21 mouse cellular contexts compared by ENCODE assay signal in the genomic region with DNA sequence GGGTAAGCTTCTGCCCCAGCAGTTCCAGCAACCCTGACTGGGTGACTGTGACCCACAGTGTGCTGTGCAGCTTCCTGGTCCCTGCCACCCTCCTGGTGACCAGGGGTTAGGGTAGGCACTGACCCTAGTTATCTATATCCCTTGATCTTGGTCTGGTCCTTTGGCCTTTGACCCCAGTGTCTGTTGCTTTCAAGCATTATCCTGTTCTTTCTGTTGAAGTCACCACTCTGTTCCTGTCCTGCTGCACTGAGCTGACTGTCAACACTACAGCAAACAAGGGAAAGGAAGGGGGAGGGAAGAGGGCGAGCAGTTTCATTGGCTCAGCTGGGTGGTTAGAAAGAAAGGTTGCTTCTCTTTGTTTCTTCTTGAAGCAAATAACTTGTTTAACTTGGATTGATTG.
DNase-seq lines count a peak whose midpoint lies in the region; ATAC-seq and TF ChIP-seq lines count a peak whose summit lies in the region.
"Had no signal": no experiment of that assay in that cellular context is flagged by ENCODE, and none has a peak within 500 bp of the region (broad histone marks: within the 10 kb centered on the region; RNA-seq: fewer than 3 reads in every experiment).

No protein-coding gene starts in this region.

- peak; percentile 79 for ATAC-seq in liver, embryonic 14.5 days (ENCODE audit: insufficient read depth)
- ATAC-seq: forebrain, embryonic 13.5 days had no signal

- no peaks in the 10 kb centered on the region for H3K9me3 ChIP-seq in liver, embryonic 14.5 days (ENCODE audit: control insufficient read depth, low read length)
- H3K9me3 ChIP-seq: forebrain, embryonic 13.5 days; heart, embryonic 12.5 days; hindbrain, embryonic 15.5 days; midbrain, embryonic 12.5 days had no signal

- 33% methylated on average over 1 of the region's 1 CpGs for WGBS in large intestine, adult 2 months
- 24% methylated on average over 1 of the region's 1 CpGs for WGBS in liver, embryonic 14.5 days (ENCODE audit: insufficient replicate concordance)

- DNase-seq in lung, adult 18-20 months, result peak; percentile 30 to 43
- no peak for DNase-seq in lung, postnatal 14 days
- DNase-seq in large intestine, adult 2 months (ENCODE audit: low read depth, low spot score), result peak; percentile 7
- peak in 1 of 3 experiments; percentile 33 for DNase-seq in liver, embryonic 14.5 days (ENCODE audit: low read depth in 3 of 3, low spot score in 3 of 3)
- DNase-seq in mesoderm, embryonic 11.5 days (ENCODE audit: low read depth, low spot score), result peak; percentile 12
- DNase-seq in heart, adult 11 months, result no peak
- DNase-seq in heart, adult 9 months (ENCODE audit: low spot score in 2 of 2), result no peak
- no peak for DNase-seq in thymus, postnatal 10 days (ENCODE audit: low spot score in 2 of 2)
- DNase-seq: adrenal gland, postnatal 10 days; cerebellum, adult 2 months; gastrocnemius, postnatal 36 days; kidney, adult 18-20 months; layer of hippocampus, adult 9-11 months; retina, postnatal 1 day; thymus, postnatal 14 days had no signal

- no peak overlapping the region for H3K4me3 ChIP-seq in liver, embryonic 14.5 days (ENCODE audit: insufficient read depth in 1 of 2, low read depth in 2 of 2, low read length in 2 of 2)
- H3K4me3 ChIP-seq: forebrain, embryonic 13.5 days; heart, embryonic 12.5 days; hindbrain, embryonic 15.5 days; midbrain, embryonic 12.5 days; myocyte had no signal

- TF ChIP-seq CTCF in liver, embryonic 14.5 days (IDR thresholded peaks at IDR 0.05; ENCODE audit: low read depth), result no peak

- H3K4me1 ChIP-seq in liver, embryonic 14.5 days (replicated peaks; ENCODE audit: control insufficient read depth in 2 of 2, insufficient read depth in 2 of 2, low read length in 1 of 2), result peaks cover 0 to 8% of the 10 kb centered on the region in 2 experiments; a peak in 2 of 4 replicates
- H3K4me1 ChIP-seq: forebrain, embryonic 13.5 days; hindbrain, embryonic 15.5 days; midbrain, embryonic 12.5 days had no signal

- no peak overlapping the region for H3K9ac ChIP-seq in liver, embryonic 14.5 days (replicated peaks)
- H3K9ac ChIP-seq: forebrain, embryonic 13.5 days; heart, embryonic 12.5 days; hindbrain, embryonic 15.5 days; lung, embryonic 14.5 days; midbrain, embryonic 12.5 days had no signal

- H3K36me3 ChIP-seq in liver, embryonic 14.5 days (replicated peaks; ENCODE audit: control insufficient read depth, insufficient read depth, low read depth), result no peaks in the 10 kb centered on the region
- H3K36me3 ChIP-seq: heart, embryonic 12.5 days; hindbrain, embryonic 15.5 days; midbrain, embryonic 12.5 days had no signal

- no peak overlapping the region for H3K4me2 ChIP-seq in liver, embryonic 14.5 days (ENCODE audit: low read depth)
- H3K4me2 ChIP-seq: forebrain, embryonic 13.5 days; heart, embryonic 12.5 days; hindbrain, embryonic 15.5 days; lung, embryonic 14.5 days; midbrain, embryonic 12.5 days had no signal

- H3K27me3 ChIP-seq in liver, embryonic 14.5 days (ENCODE audit: control insufficient read depth, insufficient read depth, low read length), result no peaks in the 10 kb centered on the region
- H3K27me3 ChIP-seq: heart, embryonic 12.5 days; hindbrain, embryonic 15.5 days; midbrain, embryonic 12.5 days had no signal

- H3K27ac ChIP-seq in liver, embryonic 14.5 days, result no peak overlapping the region
- H3K27ac ChIP-seq: forebrain, embryonic 13.5 days; hindbrain, embryonic 15.5 days; midbrain, embryonic 12.5 days had no signal

- no peak for TF ChIP-seq EP300 in liver, embryonic 14.5 days (IDR thresholded peaks at IDR 0.05; ENCODE audit: low read depth)

Comparison
In these comparisons a context has a peak if more than half of its experiments do, and no peak if none do; other contexts are left out.
1. DNase-seq: peak in lung, adult 18-20 months (2 of 2), large intestine, adult 2 months (single experiment) and mesoderm, embryonic 11.5 days (single experiment); none in lung, postnatal 14 days (single experiment), heart, adult 11 months (single experiment), heart, adult 9 months (0 of 2) and thymus, postnatal 10 days (0 of 2).